Mouse (Mus musculus): ENCODE results near the gene Atp13a1. TPM values are rescaled to one million over a fixed set of nuclear protein-coding genes. Genes with fewer than 3 reads are reported as not detected.

Atp13a1 gene
- polyA plus RNA-seq (2014; fragmentation: Illumina TruSeq; extraction: RNeasy Lipid Tissue Mini Kit (QIAGEN cat#74804); ENCODE audit: low read depth, low replicate concordance), result 22.3 TPM

DNA sequence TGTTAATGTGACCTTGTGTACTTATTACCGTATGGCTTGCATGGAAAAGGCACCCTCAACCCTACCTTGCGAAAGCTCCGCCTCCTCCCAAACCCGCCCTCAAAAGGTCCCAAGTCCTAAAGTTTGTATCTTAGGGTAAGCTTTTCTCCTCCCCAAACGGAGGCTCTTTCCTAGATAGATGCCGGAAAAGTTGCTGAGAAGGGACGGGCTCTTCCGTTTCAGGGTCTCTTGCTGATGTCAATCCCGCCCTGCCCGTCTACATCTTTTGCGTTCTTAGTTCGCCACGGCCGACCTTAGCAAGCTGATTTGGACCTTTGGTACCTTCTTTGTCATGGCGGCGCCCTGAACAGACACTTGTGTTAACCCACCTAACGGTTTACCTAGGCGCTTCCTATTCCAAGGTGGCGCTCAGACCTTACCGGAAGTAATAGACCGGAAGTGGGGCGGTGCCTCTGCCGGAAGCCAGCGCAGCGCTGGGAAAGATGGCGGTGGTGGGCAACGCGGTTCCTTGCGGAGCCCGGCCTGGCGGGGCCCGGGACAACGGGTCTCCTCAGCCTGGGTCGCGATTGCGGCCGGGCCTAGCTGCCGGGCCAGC, at the start of gene Atp13a1, which contains the start of gene Zfp866:
Gene Atp13a1, plus strand, starts transcription at position 391 of the 595 bp plus-strand sequence.
Gene Zfp866, minus strand, starts transcription at position 406 of the 595 bp plus-strand sequence.

GRCm38 (mm10) chr8:69749544-69750454, 41.2 kb upstream of the Atp13a1 start, which contains the start of gene Zfp963:
Gene Zfp963, minus strand, starts transcription at chr8:69749970.

DNA sequence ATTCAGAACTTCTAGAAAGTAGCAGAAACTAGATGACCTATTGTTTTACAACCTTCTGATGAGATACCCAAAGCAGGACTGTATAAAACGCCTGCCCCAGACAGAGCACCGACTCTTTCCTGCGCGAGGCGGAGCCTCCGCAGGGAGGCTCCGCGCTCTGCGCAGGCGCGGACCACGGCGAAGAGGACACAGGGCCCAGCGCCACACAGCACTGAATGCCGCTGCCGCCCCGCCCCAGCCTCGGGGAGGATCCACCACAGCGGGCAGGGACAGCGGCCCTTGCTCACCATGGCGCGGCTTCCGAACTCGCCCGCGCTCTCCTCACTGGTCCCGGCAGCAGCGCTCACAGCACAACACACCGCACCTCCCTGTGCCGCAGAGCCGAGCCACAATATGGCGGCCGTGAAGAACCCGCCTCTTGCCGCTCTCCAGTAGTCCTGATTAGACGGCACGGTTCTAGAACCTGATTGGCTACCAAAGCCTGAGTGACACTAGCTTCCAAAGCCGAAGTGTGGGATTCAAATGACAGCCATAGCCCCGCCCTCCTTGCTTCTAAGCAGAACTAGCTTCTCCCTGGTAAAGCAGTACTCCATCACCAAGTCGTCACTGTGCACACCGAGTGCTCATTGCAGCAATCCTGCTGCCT, 16.3 kb upstream of the Atp13a1 start, which contains the start of gene Gm20422:
Gene Gm20422, minus strand, starts transcription at position 384 of the 646 bp plus-strand sequence.

GRCm38 (mm10) chr8:69808094-69808863, 17.3 kb downstream of the Atp13a1 start, which contains the start of gene Gmip:
Gene Gmip, plus strand, starts transcription at chr8:69808679.

GRCm38 (mm10) chr8:69822386-69823191, 31.6 kb downstream of the Atp13a1 start, which contains the start of gene Lpar2:
Gene Lpar2, plus strand, starts transcription at chr8:69822429.

GRCm38 (mm10) chr8:69832298-69832853, 41.4 kb downstream of the Atp13a1 start, which contains the start of gene Pbx4:
Gene Pbx4, plus strand, starts transcription at chr8:69832491.

Other genes with a start within 250 kb of the Atp13a1 start
- 9.9 TPM for gene Zfp868, start 165.6 kb upstream of the Atp13a1 start, polyA plus RNA-seq (2014; fragmentation: Illumina TruSeq; extraction: RNeasy Lipid Tissue Mini Kit (QIAGEN cat#74804); ENCODE audit: low read depth, low replicate concordance)
- gene Zfp964, start 136.7 kb upstream of the Atp13a1 start, polyA plus RNA-seq (2014; fragmentation: Illumina TruSeq; extraction: RNeasy Lipid Tissue Mini Kit (QIAGEN cat#74804); ENCODE audit: low read depth, low replicate concordance), result 3.6 TPM
- 29.1 TPM for gene Zfp869, start 80.4 kb upstream of the Atp13a1 start, polyA plus RNA-seq (2014; fragmentation: Illumina TruSeq; extraction: RNeasy Lipid Tissue Mini Kit (QIAGEN cat#74804); ENCODE audit: low read depth, low replicate concordance)
- gene Zfp963, start 41.2 kb upstream of the Atp13a1 start, polyA plus RNA-seq (2014; fragmentation: Illumina TruSeq; extraction: RNeasy Lipid Tissue Mini Kit (QIAGEN cat#74804); ENCODE audit: low read depth, low replicate concordance), result 5.3 TPM
- gene Gm20422, start 16.3 kb upstream of the Atp13a1 start, polyA plus RNA-seq (2014; fragmentation: Illumina TruSeq; extraction: RNeasy Lipid Tissue Mini Kit (QIAGEN cat#74804); ENCODE audit: low read depth, low replicate concordance), result 0.65 TPM
- 18.1 TPM for gene Zfp866, start within 50 bp of the Atp13a1 start, polyA plus RNA-seq (2014; fragmentation: Illumina TruSeq; extraction: RNeasy Lipid Tissue Mini Kit (QIAGEN cat#74804); ENCODE audit: low read depth, low replicate concordance)
- gene Gmip, start 17.5 kb downstream of the Atp13a1 start, polyA plus RNA-seq (2014; fragmentation: Illumina TruSeq; extraction: RNeasy Lipid Tissue Mini Kit (QIAGEN cat#74804); ENCODE audit: low read depth, low replicate concordance), result 13.0 TPM
- 1.9 TPM for gene Lpar2, start 31.3 kb downstream of the Atp13a1 start, polyA plus RNA-seq (2014; fragmentation: Illumina TruSeq; extraction: RNeasy Lipid Tissue Mini Kit (QIAGEN cat#74804); ENCODE audit: low read depth, low replicate concordance)
- gene Pbx4, start 41.3 kb downstream of the Atp13a1 start, polyA plus RNA-seq (2014; fragmentation: Illumina TruSeq; extraction: RNeasy Lipid Tissue Mini Kit (QIAGEN cat#74804); ENCODE audit: low read depth, low replicate concordance), result 6.2 TPM
- 0.38 TPM for gene Cilp2, start 96.5 kb downstream of the Atp13a1 start, polyA plus RNA-seq (2014; fragmentation: Illumina TruSeq; extraction: RNeasy Lipid Tissue Mini Kit (QIAGEN cat#74804); ENCODE audit: low read depth, low replicate concordance)
- 9.8 TPM for gene Tssk6, start 111.0 kb downstream of the Atp13a1 start, polyA plus RNA-seq (2014; fragmentation: Illumina TruSeq; extraction: RNeasy Lipid Tissue Mini Kit (QIAGEN cat#74804); ENCODE audit: low read depth, low replicate concordance)
- 118 TPM for gene Ndufa13, start 111.4 kb downstream of the Atp13a1 start, polyA plus RNA-seq (2014; fragmentation: Illumina TruSeq; extraction: RNeasy Lipid Tissue Mini Kit (QIAGEN cat#74804); ENCODE audit: low read depth, low replicate concordance)
- 1.6 TPM for gene Yjefn3, start 111.5 kb downstream of the Atp13a1 start, polyA plus RNA-seq (2014; fragmentation: Illumina TruSeq; extraction: RNeasy Lipid Tissue Mini Kit (QIAGEN cat#74804); ENCODE audit: low read depth, low replicate concordance)
- 41.1 TPM for gene Gatad2a, start 205.2 kb downstream of the Atp13a1 start, polyA plus RNA-seq (2014; fragmentation: Illumina TruSeq; extraction: RNeasy Lipid Tissue Mini Kit (QIAGEN cat#74804); ENCODE audit: low read depth, low replicate concordance)

Measured in adipose tissue, adult 10 weeks (tissue).